Mouse (Mus musculus): Measurements from ENCODE around the gene Lyrm1. TPM values are rescaled to one million over a fixed set of nuclear protein-coding genes. Genes with fewer than 3 reads are reported as not detected.

The Lyrm1 gene
- polyA plus RNA-seq, 1 experiment from 2014 or later, result 3.8 TPM

- no peak overlapping the region for H3K4me2 ChIP-seq
- ATAC-seq (ENCODE audit: low read depth) (no peak), DNase-seq (no peak)
- no peaks in the 10 kb centered on the region for H3K9me3 ChIP-seq (replicated peaks)
- no peak overlapping the region for H3K9ac ChIP-seq
- no peaks in the 10 kb centered on the region for H3K27me3 ChIP-seq
- 31% methylated on average over 2 of the region's 2 CpGs for WGBS (ENCODE audit: insufficient replicate concordance)
- no peaks in the 10 kb centered on the region for H3K36me3 ChIP-seq
- no peak overlapping the region for H3K4me3 ChIP-seq (replicated peaks)
- no peak overlapping the region for H3K27ac ChIP-seq
- H3K4me1 ChIP-seq (replicated peaks), result no peaks in the 10 kb centered on the region
These were observed 33.3 kb downstream of the Lyrm1 start for GRCm38 (mm10) chr7:119928783-119929440.

DNA sequence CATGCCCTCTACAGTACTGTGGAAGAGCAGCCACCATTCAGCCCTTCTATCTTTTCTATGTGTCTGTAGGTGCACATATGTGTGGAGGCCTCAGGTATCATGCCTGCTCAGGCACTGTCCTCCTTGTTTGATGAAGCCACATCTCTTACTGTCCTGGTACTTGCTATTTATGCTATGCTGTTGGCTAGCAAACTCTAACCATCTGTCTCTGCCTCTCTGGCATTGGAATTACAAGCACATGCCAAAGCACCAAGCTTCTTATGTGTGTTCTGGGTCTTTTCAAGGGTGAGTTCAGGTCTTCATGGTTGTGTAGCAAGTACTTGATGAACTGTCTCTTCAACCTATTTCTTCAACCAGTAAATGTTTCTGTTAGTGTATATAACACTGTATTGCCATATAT is 40.7 kb downstream of the Lyrm1 start:
- Histone ChIP-seq H3K4me3 (replicated peaks) (no peak overlapping the region), H3K36me3 (no peaks in the 10 kb centered on the region), H3K9ac (no peak overlapping the region), H3K4me2 (no peak overlapping the region), H3K27me3 (no peaks in the 10 kb centered on the region), H3K9me3 (replicated peaks) (no peaks in the 10 kb centered on the region), H3K27ac (no peak overlapping the region), H3K4me1 (replicated peaks) (no peaks in the 10 kb centered on the region)
- ATAC-seq (ENCODE audit: low read depth), result no peak
- no peak for DNase-seq

DNA sequence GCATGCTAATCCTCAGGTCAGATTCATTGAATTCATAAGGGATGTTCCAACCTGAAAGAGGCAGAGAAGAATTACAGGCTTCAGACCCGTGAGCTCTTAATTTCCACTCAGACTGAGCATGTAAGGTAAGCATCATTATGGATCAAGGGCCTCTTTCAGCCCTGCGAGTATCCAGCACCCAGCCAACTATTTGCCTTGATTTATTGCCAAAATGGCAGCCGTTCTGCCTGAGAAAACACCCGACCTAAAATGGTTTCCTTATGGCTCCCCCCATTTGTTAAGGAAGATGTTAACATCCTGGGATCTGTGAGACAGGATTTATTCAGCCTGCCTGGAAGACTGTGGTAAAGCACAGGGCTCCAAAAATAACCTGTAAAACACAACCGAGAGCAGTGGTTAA is 41.4 kb downstream of the Lyrm1 start:
- Histone ChIP-seq H3K4me2 (no peak overlapping the region), H3K36me3 (no peaks in the 10 kb centered on the region), H3K4me1 (replicated peaks) (no peaks in the 10 kb centered on the region), H3K9ac (no peak overlapping the region), H3K4me3 (replicated peaks) (no peak overlapping the region), H3K9me3 (replicated peaks) (no peaks in the 10 kb centered on the region), H3K27ac (no peak overlapping the region), H3K27me3 (no peaks in the 10 kb centered on the region)
- no peak for DNase-seq
- WGBS (ENCODE audit: insufficient replicate concordance), result 55% methylated on average over 5 of the region's 5 CpGs
- ATAC-seq (ENCODE audit: low read depth), result no peak

GRCm38 (mm10) chr7:119941569-119941968 is 45.9 kb downstream of the Lyrm1 start:
- no peaks in the 10 kb centered on the region for H3K27me3 ChIP-seq
- H3K4me1 ChIP-seq (replicated peaks), result no peaks in the 10 kb centered on the region
- ATAC-seq (ENCODE audit: low read depth) (no peak), DNase-seq (no peak)
- 37% methylated on average over 2 of the region's 2 CpGs for WGBS (ENCODE audit: insufficient replicate concordance)
- no peak overlapping the region for H3K27ac ChIP-seq
- H3K4me2 ChIP-seq, result no peak overlapping the region
- no peak overlapping the region for H3K9ac ChIP-seq
- no peak overlapping the region for H3K4me3 ChIP-seq (replicated peaks)
- no peaks in the 10 kb centered on the region for H3K36me3 ChIP-seq
- H3K9me3 ChIP-seq (replicated peaks), result no peaks in the 10 kb centered on the region

- no peak overlapping the region for H3K27ac ChIP-seq
- no peaks in the 10 kb centered on the region for H3K4me1 ChIP-seq (replicated peaks)
- H3K4me3 ChIP-seq (replicated peaks), result no peak overlapping the region
- H3K36me3 ChIP-seq, result no peaks in the 10 kb centered on the region
- no peak overlapping the region for H3K4me2 ChIP-seq
- WGBS (ENCODE audit: insufficient replicate concordance), result 50% methylated on average over 1 of the region's 1 CpGs
- H3K9me3 ChIP-seq (replicated peaks), result no peaks in the 10 kb centered on the region
- H3K9ac ChIP-seq, result no peak overlapping the region
- H3K27me3 ChIP-seq, result no peaks in the 10 kb centered on the region
- DNase-seq (no peak), ATAC-seq (ENCODE audit: low read depth) (no peak)
These were observed 58.4 kb downstream of the Lyrm1 start for GRCm38 (mm10) chr7:119954047-119954446.

DNA sequence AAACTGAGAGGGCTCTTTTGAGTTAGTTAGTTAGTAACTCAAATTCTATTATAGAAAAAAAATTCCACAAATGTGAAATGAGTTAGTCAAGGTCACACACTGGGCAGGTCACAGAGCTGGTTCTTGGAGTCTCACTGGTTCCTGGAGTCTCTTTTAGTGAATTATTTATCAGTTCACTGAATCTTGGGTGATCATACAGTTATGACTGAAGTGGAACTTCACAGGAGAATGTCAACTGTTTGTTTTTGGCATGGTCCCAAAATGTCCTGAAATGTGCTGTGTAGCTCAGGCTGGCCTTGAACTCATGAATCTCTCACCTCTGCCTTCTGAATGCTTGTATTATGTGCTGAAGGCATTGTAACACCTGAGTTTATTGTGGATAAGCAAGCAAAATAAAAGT is 61.8 kb downstream of the Lyrm1 start:
- Histone ChIP-seq H3K4me1 (replicated peaks) (no peaks in the 10 kb centered on the region), H3K4me2 (no peak overlapping the region), H3K27ac (no peak overlapping the region), H3K36me3 (no peaks in the 10 kb centered on the region), H3K9ac (no peak overlapping the region), H3K4me3 (replicated peaks) (no peak overlapping the region), H3K27me3 (no peaks in the 10 kb centered on the region), H3K9me3 (replicated peaks) (no peaks in the 10 kb centered on the region)
- DNase-seq (no peak), ATAC-seq (ENCODE audit: low read depth) (no peak)

DNA sequence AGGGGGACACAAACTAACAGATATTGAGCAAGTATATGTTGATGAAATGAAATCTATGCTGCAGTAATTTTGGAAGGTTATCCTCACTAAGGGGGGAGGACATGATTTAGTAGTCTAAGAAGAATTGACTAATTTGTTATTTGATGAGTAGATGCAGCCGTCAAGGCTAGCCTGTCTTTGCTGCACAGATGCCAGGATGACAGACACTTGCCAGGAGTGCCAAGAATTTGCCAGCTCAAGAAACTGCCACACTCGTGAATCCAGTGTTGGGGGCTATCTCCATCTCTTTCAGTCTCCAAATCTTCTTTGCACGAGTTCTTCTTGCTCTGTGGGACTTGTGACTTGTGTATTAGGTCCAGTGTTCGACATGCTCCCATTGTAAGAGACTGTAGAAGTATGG is 63.4 kb downstream of the Lyrm1 start:
- H3K9ac ChIP-seq, result no peak overlapping the region
- ATAC-seq (ENCODE audit: low read depth), result no peak
- no peak overlapping the region for H3K4me3 ChIP-seq (replicated peaks)
- no peaks in the 10 kb centered on the region for H3K36me3 ChIP-seq
- 39% methylated on average over 4 of the region's 4 CpGs for WGBS (ENCODE audit: insufficient replicate concordance)
- H3K27ac ChIP-seq, result no peak overlapping the region
- no peak overlapping the region for H3K4me2 ChIP-seq
- no peaks in the 10 kb centered on the region for H3K4me1 ChIP-seq (replicated peaks)
- H3K27me3 ChIP-seq, result no peaks in the 10 kb centered on the region
- H3K9me3 ChIP-seq (replicated peaks), result no peaks in the 10 kb centered on the region
- no peak for DNase-seq

- no peaks in the 10 kb centered on the region for H3K36me3 ChIP-seq
These were observed 63.8 kb downstream of the Lyrm1 start for GRCm38 (mm10) chr7:119959491-119959890.

GRCm38 (mm10) chr7:119960006-119960405 is 64.3 kb downstream of the Lyrm1 start:
- DNase-seq, result no peak
- 57% methylated on average over 6 of the region's 6 CpGs for WGBS (ENCODE audit: insufficient replicate concordance)
- Histone ChIP-seq H3K9ac (no peak overlapping the region), H3K9me3 (replicated peaks) (no peaks in the 10 kb centered on the region), H3K36me3 (no peaks in the 10 kb centered on the region), H3K27ac (no peak overlapping the region), H3K4me1 (replicated peaks) (no peaks in the 10 kb centered on the region), H3K27me3 (no peaks in the 10 kb centered on the region), H3K4me2 (no peak overlapping the region), H3K4me3 (replicated peaks) (no peak overlapping the region)
- ATAC-seq (ENCODE audit: low read depth), result no peak

More at GRCm38 (mm10) chr7:119959491-119959890, 63.8 kb downstream of the Lyrm1 start:
- H3K9me3 ChIP-seq (replicated peaks), result no peaks in the 10 kb centered on the region
- no peaks in the 10 kb centered on the region for H3K27me3 ChIP-seq
- no peak overlapping the region for H3K9ac ChIP-seq
- 82% methylated on average over 4 of the region's 4 CpGs for WGBS (ENCODE audit: insufficient replicate concordance)
- no peak overlapping the region for H3K27ac ChIP-seq
- H3K4me3 ChIP-seq (replicated peaks), result no peak overlapping the region
- no peak for DNase-seq
- no peaks in the 10 kb centered on the region for H3K4me1 ChIP-seq (replicated peaks)
- H3K4me2 ChIP-seq, result no peak overlapping the region
- no peak for ATAC-seq (ENCODE audit: low read depth)

GRCm38 (mm10) chr7:119960546-119960945 is 64.9 kb downstream of the Lyrm1 start:
- Histone ChIP-seq H3K4me2 (no peak overlapping the region), H3K27ac (no peak overlapping the region), H3K9ac (no peak overlapping the region), H3K4me3 (replicated peaks) (no peak overlapping the region), H3K9me3 (replicated peaks) (no peaks in the 10 kb centered on the region), H3K27me3 (no peaks in the 10 kb centered on the region), H3K4me1 (replicated peaks) (no peaks in the 10 kb centered on the region), H3K36me3 (no peaks in the 10 kb centered on the region)
- DNase-seq (no peak), ATAC-seq (ENCODE audit: low read depth) (no peak)
- 64% methylated on average over 6 of the region's 6 CpGs for WGBS (ENCODE audit: insufficient replicate concordance)

- no peak overlapping the region for H3K9ac ChIP-seq
- DNase-seq (no peak), ATAC-seq (ENCODE audit: low read depth) (no peak)
- 48% methylated on average over 2 of the region's 2 CpGs for WGBS (ENCODE audit: insufficient replicate concordance)
- H3K9me3 ChIP-seq (replicated peaks), result no peaks in the 10 kb centered on the region
- no peak overlapping the region for H3K4me2 ChIP-seq
- H3K4me1 ChIP-seq (replicated peaks), result no peaks in the 10 kb centered on the region
- no peaks in the 10 kb centered on the region for H3K27me3 ChIP-seq
- H3K4me3 ChIP-seq (replicated peaks), result no peak overlapping the region
- H3K36me3 ChIP-seq, result no peaks in the 10 kb centered on the region
- H3K27ac ChIP-seq, result no peak overlapping the region
These were observed 65.4 kb downstream of the Lyrm1 start for GRCm38 (mm10) chr7:119961107-119961506.

DNA sequence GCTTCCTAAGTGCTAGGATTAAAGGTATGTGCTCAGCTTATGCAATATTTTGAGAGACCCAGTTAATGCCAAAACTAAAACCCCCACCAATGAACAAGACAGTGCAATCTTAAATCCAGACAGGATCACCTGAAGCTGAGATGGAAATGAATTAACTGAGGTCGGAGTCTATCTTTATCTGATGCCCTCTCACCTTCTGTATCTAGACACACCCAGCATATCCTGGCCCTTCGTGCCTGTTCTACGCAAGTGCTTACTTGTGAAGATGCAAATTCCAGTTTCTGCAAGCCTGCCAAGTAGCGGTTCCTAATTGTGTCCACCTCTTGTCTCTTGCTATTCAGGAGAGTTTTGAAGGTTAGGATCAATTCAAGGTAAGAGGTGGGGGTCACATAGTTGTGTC is 69.5 kb downstream of the Lyrm1 start:
- Histone ChIP-seq H3K4me2 (no peak overlapping the region), H3K9me3 (replicated peaks) (no peaks in the 10 kb centered on the region), H3K27me3 (no peaks in the 10 kb centered on the region), H3K9ac (no peak overlapping the region), H3K4me1 (replicated peaks) (no peaks in the 10 kb centered on the region), H3K4me3 (replicated peaks) (no peak overlapping the region), H3K27ac (no peak overlapping the region), H3K36me3 (no peaks in the 10 kb centered on the region)
- DNase-seq, result no peak
- WGBS (ENCODE audit: insufficient replicate concordance), result 66% methylated on average over 4 of the region's 4 CpGs
- no peak for ATAC-seq (ENCODE audit: low read depth)

Data from liver, embryonic 13.5 days (tissue).